In the genomic region with DNA sequence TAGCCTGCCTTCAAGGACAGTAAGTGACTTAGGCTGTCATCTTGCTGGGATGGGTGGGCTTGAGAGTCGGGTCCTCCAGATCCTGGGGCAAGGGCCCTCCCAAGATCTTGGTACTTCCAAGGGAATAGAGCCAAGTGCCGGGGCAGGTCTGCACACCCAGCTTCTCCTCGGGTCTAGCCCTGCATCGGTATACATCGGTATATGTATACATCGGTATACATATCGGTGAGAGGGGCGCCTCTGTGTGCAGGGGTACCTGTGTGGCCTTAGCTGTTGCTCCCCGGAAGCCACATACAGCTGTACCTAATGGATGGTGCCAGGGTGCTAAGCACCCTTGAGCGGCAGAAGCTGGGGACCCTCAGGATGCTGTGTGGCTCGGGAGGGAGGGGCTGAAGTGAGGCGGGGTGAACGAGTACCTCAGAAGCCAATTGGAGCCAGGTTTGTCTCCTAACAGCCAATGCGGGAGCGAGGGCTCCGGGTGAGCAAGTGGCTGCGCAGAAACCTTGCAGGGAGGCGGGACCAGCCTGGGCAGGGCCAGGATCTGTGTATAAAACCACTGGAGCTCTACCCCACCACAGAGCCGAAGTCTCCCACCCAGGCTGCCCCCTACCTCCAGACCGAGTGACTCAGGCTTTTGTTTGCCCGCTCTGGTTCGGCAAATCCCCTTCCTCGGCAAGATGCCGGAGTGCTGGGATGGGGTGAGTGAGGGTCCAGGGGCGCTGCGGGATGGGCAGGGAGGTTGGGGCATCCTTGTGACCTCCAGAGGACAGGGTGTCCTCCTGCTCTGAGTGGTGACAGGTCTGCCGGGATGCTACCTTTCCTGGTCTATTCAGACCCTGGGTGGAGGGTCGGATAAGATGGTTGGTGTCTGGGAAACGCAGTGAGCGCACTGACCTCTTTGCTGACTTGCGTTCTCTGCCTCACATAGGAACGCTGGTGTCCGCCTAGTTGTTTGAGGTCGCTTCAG, we compare ENCODE assay signal across 8 mouse cellular contexts. TPM values are rescaled to one million over a fixed set of nuclear protein-coding genes. Genes with fewer than 3 reads are reported as not detected.
DNase-seq lines count a peak whose midpoint lies in the region; ATAC-seq and TF ChIP-seq lines count a peak whose summit lies in the region.

No protein-coding gene starts in this region.

- 2% methylated on average over 34 of the region's 34 CpGs for WGBS in heart, embryonic 11.5 days (ENCODE audit: insufficient replicate concordance)
- WGBS in kidney, embryonic 14.5 days = 4% methylated on average over 34 of the region's 34 CpGs
- under 1% methylated on average over 33 of the region's 34 CpGs for WGBS in limb, embryonic 14.5 days
- WGBS in midbrain, embryonic 15.5 days = under 1% methylated on average over 34 of the region's 34 CpGs

- peak; percentile 38; the same call in 1 of the 2 replicates for ATAC-seq in erythroblast, adult 5-6 weeks (replicated peaks; ENCODE audit: low FRiP score, poor library complexity, severe bottlenecking)
- peak; percentile 84 for ATAC-seq in heart, embryonic 11.5 days (replicated peaks; ENCODE audit: insufficient number of reproducible peaks, low FRiP score, low TSS enrichment)
- peak; percentile 95 for ATAC-seq in kidney, embryonic 14.5 days (ENCODE audit: low FRiP score, low TSS enrichment)
- peak; percentile 97 for ATAC-seq in limb, embryonic 14.5 days (ENCODE audit: low FRiP score, low read depth)
- ATAC-seq in midbrain, embryonic 15.5 days (replicated peaks) = peak; percentile 94

- H3K36me3 ChIP-seq in C2C12 (ENCODE audit: control insufficient read depth, insufficient read depth) = no peaks in the 10 kb centered on the region
- peaks cover 12% of the 10 kb centered on the region; the same call in 1 of the 2 replicates for H3K36me3 ChIP-seq in heart, embryonic 11.5 days (ENCODE audit: control insufficient read depth, insufficient read depth, low read length)
- no peaks in the 10 kb centered on the region for H3K36me3 ChIP-seq in kidney, embryonic 14.5 days (ENCODE audit: control insufficient read depth, insufficient read depth, low read length)
- H3K36me3 ChIP-seq in limb, embryonic 14.5 days (ENCODE audit: control insufficient read depth, insufficient read depth, low read length) = no peaks in the 10 kb centered on the region
- H3K36me3 ChIP-seq in midbrain, embryonic 15.5 days (replicated peaks) = peaks cover 18% of the 10 kb centered on the region

- peak; percentile 99 for DNase-seq in brain, adult 2 months (ENCODE audit: low read depth, low spot score)
- peak; percentile 94 for DNase-seq in limb, embryonic 14.5 days (ENCODE audit: low spot score)
- peak; percentile 63 to 78 for DNase-seq in spleen, postnatal 4 days (ENCODE audit: low spot score in 2 of 2)

- H3ac ChIP-seq in C2C12 (ENCODE audit: control insufficient read depth, insufficient read length, low read depth) = peak overlapping the region; percentile 61

- peaks cover 14% of the 10 kb centered on the region for H3K4me1 ChIP-seq in heart, embryonic 11.5 days (ENCODE audit: control insufficient read depth, insufficient read depth, low read length)
- peaks cover 8% of the 10 kb centered on the region; the same call in 1 of the 2 replicates for H3K4me1 ChIP-seq in kidney, embryonic 14.5 days (ENCODE audit: control insufficient read depth, insufficient read depth, low read length)
- peaks cover 15% of the 10 kb centered on the region for H3K4me1 ChIP-seq in limb, embryonic 14.5 days (ENCODE audit: control insufficient read depth, insufficient read depth, low read length)
- H3K4me1 ChIP-seq in midbrain, embryonic 15.5 days = peaks cover 58% of the 10 kb centered on the region

- H3K79me2 ChIP-seq in C2C12 (ENCODE audit: control insufficient read depth, insufficient read depth) = no peaks in the 10 kb centered on the region

- H3K4me2 ChIP-seq in heart, embryonic 11.5 days = peak overlapping the region; percentile 86
- peak overlapping the region; percentile 98 for H3K4me2 ChIP-seq in kidney, embryonic 14.5 days (replicated peaks; ENCODE audit: low read depth, low read length)
- H3K4me2 ChIP-seq in limb, embryonic 14.5 days (replicated peaks; ENCODE audit: low read depth, low read length, severe bottlenecking) = peak overlapping the region; percentile 97
- peak overlapping the region; percentile 86 for H3K4me2 ChIP-seq in midbrain, embryonic 15.5 days

- peak overlapping the region; percentile 81 for H3K9ac ChIP-seq in heart, embryonic 11.5 days (ENCODE audit: low read depth, low read length)
- peak overlapping the region; percentile 60; the same call in 1 of the 2 replicates for H3K9ac ChIP-seq in kidney, embryonic 14.5 days (ENCODE audit: low read depth, low read length)
- H3K9ac ChIP-seq in limb, embryonic 14.5 days (ENCODE audit: low read depth, low read length, severe bottlenecking) = peak overlapping the region; percentile 59
- H3K9ac ChIP-seq in midbrain, embryonic 15.5 days = peak overlapping the region; percentile 90

- H3K27me3 ChIP-seq in C2C12 (ENCODE audit: control insufficient read depth, insufficient read depth, insufficient read length) = no peaks in the 10 kb centered on the region
- H3K27me3 ChIP-seq in heart, embryonic 11.5 days (ENCODE audit: control insufficient read depth, insufficient read depth, low read length) = peaks cover 10% of the 10 kb centered on the region; the same call in 1 of the 2 replicates
- 0 out of 2 replicates have a peak, but pooled peaks cover 1% of the 10 kb centered on the region for H3K27me3 ChIP-seq in kidney, embryonic 14.5 days (ENCODE audit: control insufficient read depth, insufficient read depth, low read length)
- no peaks in the 10 kb centered on the region for H3K27me3 ChIP-seq in limb, embryonic 14.5 days (ENCODE audit: control insufficient read depth, insufficient read depth, low read length)
- H3K27me3 ChIP-seq in midbrain, embryonic 15.5 days (replicated peaks) = peaks cover 3% of the 10 kb centered on the region; the same call in 1 of the 2 replicates

- no peaks in the 10 kb centered on the region for H3K9me3 ChIP-seq in heart, embryonic 11.5 days (replicated peaks; ENCODE audit: control insufficient read depth, low read length)
- H3K9me3 ChIP-seq in kidney, embryonic 14.5 days (ENCODE audit: control insufficient read depth, low read length) = no peaks in the 10 kb centered on the region
- no peaks in the 10 kb centered on the region for H3K9me3 ChIP-seq in limb, embryonic 14.5 days (ENCODE audit: control insufficient read depth, low read length)
- no peaks in the 10 kb centered on the region for H3K9me3 ChIP-seq in midbrain, embryonic 15.5 days

- H3K4me3 ChIP-seq in C2C12 (ENCODE audit: insufficient read depth, poor library complexity, severe bottlenecking) = no peak overlapping the region
- H3K4me3 ChIP-seq in heart, embryonic 11.5 days (ENCODE audit: low read depth, low read length) = peak overlapping the region; percentile 76
- H3K4me3 ChIP-seq in kidney, embryonic 14.5 days (ENCODE audit: low read length) = peak overlapping the region; percentile 63
- peak overlapping the region; percentile 61 for H3K4me3 ChIP-seq in limb, embryonic 14.5 days (replicated peaks; ENCODE audit: low read length)
- H3K4me3 ChIP-seq in midbrain, embryonic 15.5 days = peak overlapping the region; percentile 84

- H3K27ac ChIP-seq in heart, embryonic 11.5 days (ENCODE audit: low read depth, low read length) = peak overlapping the region; percentile 82
- no peak overlapping the region for H3K27ac ChIP-seq in kidney, embryonic 14.5 days (ENCODE audit: low read depth, low read length)
- no peak overlapping the region for H3K27ac ChIP-seq in limb, embryonic 14.5 days (replicated peaks; ENCODE audit: low read depth, low read length)
- peak overlapping the region; percentile 85 for H3K27ac ChIP-seq in midbrain, embryonic 15.5 days

- peak; percentile 68; the same call in 1 of the 2 replicates for TF ChIP-seq POLR2A in limb, embryonic 14.5 days (IDR thresholded peaks at IDR 0.05; ENCODE audit: borderline replicate concordance, extremely low read depth, insufficient read depth, insufficient read length)

- TF ChIP-seq CTCF in C2C12 (IDR thresholded peaks at IDR 0.05; ENCODE audit: control insufficient read depth, insufficient read depth, insufficient read length) = no peak

- no peaks in the 10 kb centered on the region for H3K79me3 ChIP-seq in C2C12 (ENCODE audit: low read depth)

TF ChIP-seq in C2C12, 6 proteins besides CTCF, POLR2A, EP300 and RAD21:
- TF ChIP-seq CEBPB (IDR thresholded peaks at IDR 0.05; ENCODE audit: low read depth) = no peak

RNA-seq across cellular contexts. Expression of gene Setd6, which starts 12.9 kb away (rescaled TPM):
- 12.6 TPM for polyA plus RNA-seq in C2C12 (2012; fragmentation: generic; extraction: Trizol)
- total RNA-seq in erythroblast, adult 5-6 weeks (2015; ENCODE audit: low replicate concordance) = 4.6 TPM in 1 of 2 replicates, not detected in the other
- 1.5 and 7.2 TPM in 2 replicates for total RNA-seq in erythroblast, adult 5-6 weeks (2017; ENCODE audit: low replicate concordance)
- polyA plus RNA-seq in heart, embryonic 11.5 days (2014; fragmentation: Nextera tagmentation; extraction: Ambion mirVana) = 18.6 and 20.9 TPM in 2 replicates
- 21.6 and 25.1 TPM in 2 replicates for polyA plus RNA-seq in kidney, embryonic 14.5 days (2014; fragmentation: Nextera tagmentation; extraction: Ambion mirVana)
- 11.8 and 21.5 TPM in 2 replicates for polyA plus RNA-seq in limb, embryonic 14.5 days (2012; rRNA removed)
- polyA plus RNA-seq in limb, embryonic 14.5 days (2014; fragmentation: Nextera tagmentation; extraction: Ambion mirVana) = 14.7 and 15.6 TPM in 2 replicates
- polyA plus RNA-seq in midbrain, embryonic 15.5 days (2015; fragmentation: Nextera tagmentation; extraction: Ambion mirVana) = 30.7 and 31.9 TPM in 2 replicates

RNA-seq across cellular contexts. Expression of gene Ndrg4, which starts 26.0 kb away (rescaled TPM):
- 43.3 TPM for polyA plus RNA-seq in C2C12 (2012; fragmentation: generic; extraction: Trizol)
- total RNA-seq in erythroblast, adult 5-6 weeks (2015; ENCODE audit: low replicate concordance) = not detected in 2 replicates
- not detected in 2 replicates for total RNA-seq in erythroblast, adult 5-6 weeks (2017; ENCODE audit: low replicate concordance)
- 225 and 286 TPM in 2 replicates for polyA plus RNA-seq in heart, embryonic 11.5 days (2014; fragmentation: Nextera tagmentation; extraction: Ambion mirVana)
- 6.7 and 11.4 TPM in 2 replicates for polyA plus RNA-seq in kidney, embryonic 14.5 days (2014; fragmentation: Nextera tagmentation; extraction: Ambion mirVana)
- polyA plus RNA-seq in limb, embryonic 14.5 days (2012; rRNA removed) = 35.3 and 36.0 TPM in 2 replicates
- 20.2 and 22.3 TPM in 2 replicates for polyA plus RNA-seq in limb, embryonic 14.5 days (2014; fragmentation: Nextera tagmentation; extraction: Ambion mirVana)
- polyA plus RNA-seq in midbrain, embryonic 15.5 days (2015; fragmentation: Nextera tagmentation; extraction: Ambion mirVana) = 379 and 386 TPM in 2 replicates

Comparison
In these comparisons a context has a peak if more than half of its experiments do, and no peak if none do; other contexts are left out.
1. ATAC-seq: peak in every context shown above with its lines; median percentile 97 in limb, embryonic 14.5 days; 95 in kidney, embryonic 14.5 days; 94 in midbrain, embryonic 15.5 days; 84 in heart, embryonic 11.5 days; 38 in erythroblast, adult 5-6 weeks.
2. H3K27ac ChIP-seq: peak in heart, embryonic 11.5 days (single experiment) and midbrain, embryonic 15.5 days (single experiment); none in kidney, embryonic 14.5 days (single experiment) and limb, embryonic 14.5 days (single experiment).
3. Peak in every context shown above with its lines, with median percentiles within 50 percentile points of each other: DNase-seq, H3K4me2 ChIP-seq and H3K9ac ChIP-seq.